Mouse (Mus musculus) frontal cortex, postnatal 10 days (tissue): ENCODE results near the gene Nrf1.

ENCODE experiments used
- DNase-seq, 2 experiments: peaks; one replicate each; pipeline ENCODE4 v3.0.0; 2022; ENCODE audit warnings: low spot score in 2 of 2, mixed read lengths in 1 of 2

Gene Nrf1

GRCm38 (mm10) chr6:30175225-30175917, 127.6 kb downstream of the Nrf1 start:
- no peak for DNase-seq

- DNase-seq = no peak
Measured at GRCm38 (mm10) chr6:30175918-30176421, 128.2 kb downstream of the Nrf1 start.

GRCm38 (mm10) chr6:30176496-30176895, 128.7 kb downstream of the Nrf1 start:
- DNase-seq = no peak

GRCm38 (mm10) chr6:30177305-30177704, 129.5 kb downstream of the Nrf1 start:
- DNase-seq = no peak

GRCm38 (mm10) chr6:30178023-30178639, 130.3 kb downstream of the Nrf1 start:
- no peak for DNase-seq

GRCm38 (mm10) chr6:30179046-30179445, 131.3 kb downstream of the Nrf1 start:
- DNase-seq = no peak

GRCm38 (mm10) chr6:30180321-30180720, 132.5 kb downstream of the Nrf1 start:
- no peak for DNase-seq

GRCm38 (mm10) chr6:30182038-30182437, 134.2 kb downstream of the Nrf1 start:
- no peak for DNase-seq

- no peak for DNase-seq
Measured at GRCm38 (mm10) chr6:30183624-30184023, 135.8 kb downstream of the Nrf1 start.

- DNase-seq = no peak
Measured at GRCm38 (mm10) chr6:30195656-30196055, 147.9 kb downstream of the Nrf1 start.

- DNase-seq = no peak
Measured at GRCm38 (mm10) chr6:30196143-30196542, 148.4 kb downstream of the Nrf1 start.
